Mouse (Mus musculus): ENCODE measurements around the gene Lypd4.

GRCm38 (mm10) chr7:24869080-24869479 lies 661 bp downstream of the Lypd4 start:
- TF ChIP-seq E2F4 (IDR thresholded peaks at IDR 0.05; ENCODE audit: insufficient read depth) (no peak), POLR2A (IDR thresholded peaks at IDR 0.05; ENCODE audit: insufficient read length, low read depth) (no peak), USF1 (IDR thresholded peaks at IDR 0.05; ENCODE audit: low read depth) (no peak), TCF12 (IDR thresholded peaks at IDR 0.05; ENCODE audit: insufficient read depth, poor library complexity, severe bottlenecking) (no peak), POLR2AphosphoS2 (IDR thresholded peaks at IDR 0.05; ENCODE audit: insufficient read length, low read depth) (no peak), MAX (IDR thresholded peaks at IDR 0.05; ENCODE audit: low read depth) (no peak), CEBPB (IDR thresholded peaks at IDR 0.05; ENCODE audit: insufficient read depth, poor library complexity, severe bottlenecking) (no peak), SRF (IDR thresholded peaks at IDR 0.05; ENCODE audit: control insufficient read depth, insufficient read length, low read depth) (no peak), TCF3 (IDR thresholded peaks at IDR 0.05; ENCODE audit: insufficient read length, low read depth) (no peak), MYOG (IDR thresholded peaks at IDR 0.05; ENCODE audit: control insufficient read depth in 1 of 3, insufficient read depth in 1 of 3, insufficient read length in 2 of 3, low read depth in 2 of 3) (no peak), MYOD1 (IDR thresholded peaks at IDR 0.05; ENCODE audit: control insufficient read depth in 1 of 3, insufficient read length in 2 of 3, low read depth in 2 of 3) (no peak), REST (IDR thresholded peaks at IDR 0.05; ENCODE audit: insufficient read depth, insufficient read length) (no peak)

Data from myocyte (in vitro differentiated cells).